Mouse (Mus musculus) heart, embryonic 10.5 days (tissue): Measurements from ENCODE around the gene Cdkl5. TPM values are rescaled to one million over a fixed set of nuclear protein-coding genes. Genes with fewer than 3 reads are reported as not detected.

Experiments used
- DNase-seq: peaks from one replicate; pipeline ENCODE4 v3.0.0-alpha.2; 2017; ENCODE audit warnings: low spot score
- H3K27ac ChIP-seq: fragments of 300-500 bp; sonication (generic); 2 replicates; pipeline ENCODE4 v1.5.1; 2016; ENCODE audit warnings: mild to moderate bottlenecking
- H3K27me3 ChIP-seq: fragments of 300-500 bp; sonication (generic); 2 replicates; pipeline ENCODE4 v1.6.1; 2016; ENCODE audit warnings: mild to moderate bottlenecking; ENCODE audit not compliant: poor library complexity, insufficient read depth, severe bottlenecking
- H3K36me3 ChIP-seq: fragments of 300-500 bp; sonication (generic); 2 replicates; pipeline ENCODE4 v1.6.1; 2016; ENCODE audit warnings: mild to moderate bottlenecking, moderate library complexity
- H3K4me1 ChIP-seq: fragments of 300-500 bp; sonication (generic); 2 replicates; pipeline ENCODE4 v1.6.1; 2016; ENCODE audit warnings: mild to moderate bottlenecking
- H3K4me3 ChIP-seq: fragments of 300-500 bp; sonication (generic); 2 replicates; pipeline ENCODE4 v1.5.1; 2016; ENCODE audit warnings: mild to moderate bottlenecking, moderate library complexity
- H3K9me3 ChIP-seq: fragments of 300-500 bp; sonication (generic); 2 replicates; pipeline ENCODE4 v1.6.1; 2016; ENCODE audit warnings: mild to moderate bottlenecking, moderate library complexity
- WGBS: fragments of 180-500 bp; shearing (Covaris S2); methylation state at CpG from one replicate; pipeline ENCODE4 v1.1.7; 2016; 5-methylcytosine and 5-hydroxymethylcytosine counted together
- polyA plus RNA-seq: library from polyadenylated mRNA; unstranded; fragments of >200 nt; fragmentation: Nextera tagmentation; extraction: Ambion mirVana; gene quantifications from 2 replicates; pipeline ENCODE4 v1.2.1, GENCODE M21; 2016

Gene Cdkl5
- polyA plus RNA-seq, 1 experiment from 2014 or later, result 1.6 TPM

GRCm38 (mm10) chrX:160977919-160978318, 16.6 kb downstream of the Cdkl5 start:
- Histone ChIP-seq H3K4me3 (no peak overlapping the region), H3K27ac (no peak overlapping the region), H3K36me3 (no peaks in the 10 kb centered on the region), H3K9me3 (no peaks in the 10 kb centered on the region), H3K27me3 (no peaks in the 10 kb centered on the region), H3K4me1 (no peaks in the 10 kb centered on the region)
- 77% methylated on average over 1 of the region's 1 CpGs for WGBS
- DNase-seq, result no peak

DNA sequence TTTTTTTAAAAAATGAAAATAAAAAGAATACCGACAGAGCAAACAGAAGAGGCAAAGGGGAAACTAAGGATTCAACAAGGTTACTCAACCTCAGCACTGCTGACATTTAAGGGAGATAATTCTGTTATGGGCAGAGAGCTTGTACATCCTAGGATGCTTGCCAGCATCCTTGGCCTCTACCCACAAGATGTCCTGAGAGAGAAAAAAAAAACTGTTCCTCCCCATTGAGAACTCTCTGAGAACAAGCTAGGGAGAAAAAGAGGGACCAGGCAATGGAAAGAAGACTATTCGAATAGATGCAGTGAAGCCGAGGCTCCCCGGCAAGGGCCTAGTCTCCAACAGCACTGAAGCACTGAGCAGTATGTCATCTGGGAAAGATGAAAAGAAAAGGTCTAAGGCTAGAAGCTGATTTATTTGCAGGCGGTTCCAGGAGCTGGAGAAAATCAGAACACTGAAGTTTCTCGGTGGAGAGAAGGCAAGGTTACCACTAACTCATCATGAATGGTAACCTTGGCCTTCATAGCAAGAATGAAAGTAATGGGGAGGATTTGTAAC, 22.4 kb downstream of the Cdkl5 start:
- Histone ChIP-seq H3K4me3 (no peak overlapping the region), H3K9me3 (no peaks in the 10 kb centered on the region), H3K27me3 (no peaks in the 10 kb centered on the region), H3K27ac (no peak overlapping the region), H3K4me1 (no peaks in the 10 kb centered on the region), H3K36me3 (no peaks in the 10 kb centered on the region)
- 91% methylated on average over 6 of the region's 6 CpGs for WGBS
- DNase-seq, result no peak

DNA sequence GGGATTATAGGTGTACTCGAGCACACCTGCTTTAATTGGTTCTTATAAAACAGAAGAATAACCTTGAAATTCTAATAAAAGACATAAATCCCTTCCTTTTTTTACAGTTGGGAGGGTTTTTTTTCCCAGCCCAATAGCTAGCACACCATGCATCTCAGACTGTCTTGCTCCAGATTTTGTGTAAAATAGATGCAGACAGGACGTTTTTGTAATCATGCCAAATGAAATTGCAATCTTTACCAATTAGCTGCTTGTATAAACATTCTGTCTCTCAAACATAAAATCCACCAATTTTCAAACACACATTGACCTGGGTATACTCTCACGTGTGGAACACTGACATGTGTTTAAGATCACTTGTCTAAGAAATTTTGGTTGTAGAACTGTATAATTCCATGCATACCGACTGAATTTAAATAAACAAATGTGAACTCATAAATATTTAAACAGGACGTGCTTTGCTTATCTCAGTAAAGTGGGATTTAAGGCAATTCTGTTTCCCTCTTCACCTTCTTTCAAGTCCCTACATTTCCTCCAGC, 35.8 kb downstream of the Cdkl5 start:
- H3K27ac ChIP-seq, result no peak overlapping the region
- H3K9me3 ChIP-seq, result no peaks in the 10 kb centered on the region
- 69% methylated on average over 5 of the region's 5 CpGs for WGBS
- H3K36me3 ChIP-seq, result no peaks in the 10 kb centered on the region
- no peaks in the 10 kb centered on the region for H3K27me3 ChIP-seq
- no peaks in the 10 kb centered on the region for H3K4me1 ChIP-seq
- H3K4me3 ChIP-seq, result no peak overlapping the region
- no peak for DNase-seq

GRCm38 (mm10) chrX:160949583-160949982, 44.9 kb downstream of the Cdkl5 start:
- DNase-seq, result no peak
- Histone ChIP-seq H3K4me1 (no peaks in the 10 kb centered on the region), H3K4me3 (no peak overlapping the region), H3K27ac (no peak overlapping the region), H3K36me3 (no peaks in the 10 kb centered on the region), H3K27me3 (no peaks in the 10 kb centered on the region), H3K9me3 (no peaks in the 10 kb centered on the region)
- WGBS, result 88% methylated on average over 2 of the region's 2 CpGs

DNA sequence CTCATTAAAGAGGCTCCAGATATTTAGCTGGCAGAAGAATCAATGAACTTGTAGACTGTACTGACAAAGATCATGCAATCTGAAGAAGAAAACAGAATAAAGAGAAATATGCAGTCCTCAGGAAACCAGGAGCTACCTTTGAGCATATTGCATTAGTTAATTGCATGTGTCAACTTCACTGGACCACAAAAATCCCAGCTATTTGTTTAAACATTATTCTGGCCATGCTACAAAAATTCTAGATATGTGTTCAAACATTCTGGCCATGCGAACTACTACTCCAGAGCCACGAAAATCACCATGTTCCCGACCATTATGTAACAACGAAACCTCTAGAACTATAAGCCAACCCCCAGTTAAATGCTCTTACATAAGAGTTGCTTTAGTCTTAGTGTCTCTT, 49.8 kb downstream of the Cdkl5 start:
- no peak overlapping the region for H3K27ac ChIP-seq
- no peak for DNase-seq
- no peaks in the 10 kb centered on the region for H3K27me3 ChIP-seq
- no peaks in the 10 kb centered on the region for H3K4me1 ChIP-seq
- no peaks in the 10 kb centered on the region for H3K9me3 ChIP-seq
- no peak overlapping the region for H3K4me3 ChIP-seq
- 87% methylated on average over 4 of the region's 4 CpGs for WGBS
- H3K36me3 ChIP-seq, result no peaks in the 10 kb centered on the region

DNA sequence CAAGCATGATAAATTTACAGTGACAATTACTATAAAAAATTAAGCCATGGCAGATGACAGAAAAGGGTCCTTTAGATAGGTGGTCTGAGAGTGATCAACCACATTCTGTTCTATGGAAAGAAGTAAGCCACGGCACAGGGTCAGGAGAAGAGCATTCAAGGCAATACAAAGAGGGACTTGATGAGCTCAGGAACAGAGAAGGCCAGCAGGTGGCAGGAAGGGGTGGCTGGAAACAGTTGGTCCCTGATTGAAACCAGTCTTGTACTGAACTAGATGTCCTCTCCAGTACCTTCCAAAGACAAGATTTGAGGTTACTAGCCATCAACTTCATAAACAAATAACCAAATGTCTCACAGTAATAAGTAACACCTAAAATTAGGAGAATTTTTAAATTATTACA, 59.0 kb downstream of the Cdkl5 start:
- Histone ChIP-seq H3K4me1 (no peaks in the 10 kb centered on the region), H3K4me3 (no peak overlapping the region), H3K9me3 (no peaks in the 10 kb centered on the region), H3K27me3 (no peaks in the 10 kb centered on the region), H3K27ac (no peak overlapping the region), H3K36me3 (0 out of 2 replicates have a peak, but pooled peaks cover 1% of the 10 kb centered on the region)
- no peak for DNase-seq
- 50% methylated on average over 1 of the region's 1 CpGs for WGBS

GRCm38 (mm10) chrX:160930656-160931055, 63.8 kb downstream of the Cdkl5 start:
- H3K9me3 ChIP-seq, result no peaks in the 10 kb centered on the region
- H3K4me3 ChIP-seq, result no peak overlapping the region
- 0 out of 2 replicates have a peak, but pooled peaks cover 5% of the 10 kb centered on the region for H3K36me3 ChIP-seq
- no peaks in the 10 kb centered on the region for H3K27me3 ChIP-seq
- no peak overlapping the region for H3K27ac ChIP-seq
- no peak for DNase-seq
- H3K4me1 ChIP-seq, result no peaks in the 10 kb centered on the region

- Histone ChIP-seq H3K9me3 (no peaks in the 10 kb centered on the region), H3K36me3 (0 out of 2 replicates have a peak, but pooled peaks cover 5% of the 10 kb centered on the region), H3K4me1 (no peaks in the 10 kb centered on the region), H3K27me3 (no peaks in the 10 kb centered on the region), H3K27ac (no peak overlapping the region), H3K4me3 (no peak overlapping the region)
- WGBS, result 78% methylated on average over 1 of the region's 1 CpGs
- no peak for DNase-seq
Measured at GRCm38 (mm10) chrX:160928870-160929269, 65.6 kb downstream of the Cdkl5 start.

DNA sequence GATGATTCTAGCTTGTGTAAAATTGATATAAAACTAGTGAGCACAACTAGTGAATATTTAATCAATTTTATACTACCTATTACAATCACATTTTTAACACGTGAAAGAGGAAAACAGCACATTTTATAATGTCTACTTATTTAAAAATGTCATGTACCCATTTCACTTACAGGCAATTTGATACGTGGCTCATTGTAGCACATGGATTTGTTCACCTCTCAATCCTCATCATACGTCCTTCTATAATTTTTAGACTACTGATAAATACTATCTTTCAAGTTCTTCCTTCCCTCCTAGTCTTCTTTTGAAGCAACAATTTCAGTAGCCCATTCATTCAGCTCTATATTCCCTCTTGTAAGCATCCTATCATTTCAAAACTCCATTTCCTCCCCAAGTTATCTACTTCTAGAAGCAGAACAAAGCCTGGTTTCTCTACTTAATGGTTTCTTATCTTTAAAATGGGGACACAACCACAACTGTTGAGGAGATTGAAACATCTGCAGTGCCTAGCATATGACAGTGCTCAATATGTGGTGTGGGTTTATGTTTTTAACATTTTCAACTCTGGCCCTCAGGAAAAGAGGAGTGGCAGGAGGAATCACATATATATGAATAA, 75.4 kb downstream of the Cdkl5 start:
- H3K27ac ChIP-seq, result no peak overlapping the region
- peaks cover 2% of the 10 kb centered on the region; the same call in 1 of the 2 replicates for H3K36me3 ChIP-seq
- H3K27me3 ChIP-seq, result no peaks in the 10 kb centered on the region
- 68% methylated on average over 3 of the region's 3 CpGs for WGBS
- no peaks in the 10 kb centered on the region for H3K9me3 ChIP-seq
- H3K4me1 ChIP-seq, result no peaks in the 10 kb centered on the region
- no peak for DNase-seq
- no peak overlapping the region for H3K4me3 ChIP-seq

DNA sequence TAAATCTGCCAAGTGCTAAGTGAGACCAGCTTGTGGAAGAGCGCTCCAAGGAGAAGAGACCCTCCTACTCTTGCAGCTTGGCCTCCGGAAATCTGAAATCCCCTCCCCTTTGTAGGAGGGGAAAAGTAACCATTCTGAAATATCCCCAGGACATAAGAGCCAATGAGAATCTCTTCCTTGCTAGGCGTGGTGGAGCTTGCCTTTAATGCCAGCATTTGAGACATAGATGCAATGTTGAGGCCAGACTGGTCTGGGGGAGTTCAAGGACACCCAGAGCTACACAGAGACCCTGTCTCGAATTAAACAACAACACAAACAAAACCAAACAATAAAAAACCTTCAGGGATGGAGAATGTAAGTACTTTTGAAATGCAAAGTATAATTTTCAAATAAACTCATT, 87.6 kb downstream of the Cdkl5 start, which contains the start of gene Gja6:
Gene Gja6, minus strand, starts transcription at position 101 of the 400 bp plus-strand sequence.
- Histone ChIP-seq H3K27me3 (peaks cover 11% of the 10 kb centered on the region; the same call in 1 of the 2 replicates), H3K9me3 (no peaks in the 10 kb centered on the region), H3K27ac (no peak within 1 kb of the TSS), H3K36me3 (no peaks in the 10 kb centered on the region), H3K4me1 (no peaks in the 10 kb centered on the region), H3K4me3 (no peak within 1 kb of the TSS)
- DNase-seq, result no peak
- WGBS, result 64% methylated on average over 4 of the region's 4 CpGs

DNA sequence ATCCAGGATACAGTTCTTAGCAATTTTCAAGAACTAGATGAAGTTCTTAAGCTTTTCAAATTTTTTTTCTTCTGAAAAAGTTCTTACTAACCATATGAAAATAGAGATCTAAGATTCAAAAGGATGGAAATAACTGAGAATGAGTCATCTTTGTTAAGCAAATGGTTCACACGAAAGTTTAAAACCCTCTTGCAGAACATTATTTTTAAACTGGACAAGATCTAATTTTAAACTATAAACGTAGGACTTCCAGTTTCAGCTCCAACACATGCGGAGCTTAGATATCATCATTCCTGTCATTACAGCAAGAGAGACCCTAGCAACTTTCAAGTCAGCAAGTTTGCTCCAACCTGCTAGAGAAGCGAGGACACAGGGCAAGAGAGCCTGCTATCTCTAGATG, 88.0 kb downstream of the Cdkl5 start:
- Histone ChIP-seq H3K9me3 (no peaks in the 10 kb centered on the region), H3K36me3 (no peaks in the 10 kb centered on the region), H3K4me1 (no peaks in the 10 kb centered on the region), H3K27me3 (peaks cover 7% of the 10 kb centered on the region; the same call in 1 of the 2 replicates), H3K27ac (no peak overlapping the region), H3K4me3 (no peak overlapping the region)
- no peak for DNase-seq
- WGBS, result 58% methylated on average over 4 of the region's 4 CpGs

GRCm38 (mm10) chrX:160905913-160906312, 88.6 kb downstream of the Cdkl5 start:
- no peaks in the 10 kb centered on the region for H3K9me3 ChIP-seq
- DNase-seq, result no peak
- no peaks in the 10 kb centered on the region for H3K36me3 ChIP-seq
- H3K4me1 ChIP-seq, result no peaks in the 10 kb centered on the region
- H3K4me3 ChIP-seq, result no peak overlapping the region
- WGBS, result 70% methylated on average over 4 of the region's 4 CpGs
- H3K27ac ChIP-seq, result no peak overlapping the region
- H3K27me3 ChIP-seq, result peaks cover 7% of the 10 kb centered on the region; the same call in 1 of the 2 replicates

- Histone ChIP-seq H3K4me3 (no peak overlapping the region), H3K9me3 (no peaks in the 10 kb centered on the region), H3K4me1 (no peaks in the 10 kb centered on the region), H3K27me3 (peaks cover 7% of the 10 kb centered on the region; the same call in 1 of the 2 replicates), H3K36me3 (no peaks in the 10 kb centered on the region), H3K27ac (no peak overlapping the region)
- no peak for DNase-seq
- WGBS, result 46% methylated on average over 2 of the region's 2 CpGs
Measured at GRCm38 (mm10) chrX:160905041-160905678, 89.3 kb downstream of the Cdkl5 start.
